Mouse (Mus musculus) small intestine, adult 2 months (tissue): ENCODE data around the gene Vmn2r59. TPM values are rescaled to one million over a fixed set of nuclear protein-coding genes. Genes with fewer than 3 reads are reported as not detected.
"Not testable (repeated sequence)": the region's sequence is repeated elsewhere in the genome, so short reads cannot be mapped to it uniquely, and the experiment has no call there.

ENCODE experiments used
- H3K27ac ChIP-seq: fragments of 200-500 bp; 2 replicates; pipeline ENCODE4 v1.5.1; 2012; ENCODE audit warnings: low read depth, low read length, control low read depth, inconsistent platforms; ENCODE audit not compliant: insufficient read depth
- H3K27me3 ChIP-seq: fragments of 200-500 bp; 2 replicates; pipeline ENCODE4 v1.6.1; 2012; ENCODE audit warnings: mild to moderate bottlenecking, moderate library complexity, low read length, inconsistent platforms; ENCODE audit not compliant: control insufficient read depth, insufficient read depth
- H3K36me3 ChIP-seq: fragments of 200-500 bp; 2 replicates; pipeline ENCODE4 v1.6.1; 2012; ENCODE audit warnings: mild to moderate bottlenecking, low read length, control low read depth, inconsistent platforms; ENCODE audit not compliant: control insufficient read depth, insufficient read depth
- H3K4me1 ChIP-seq: fragments of 200-500 bp; 2 replicates; pipeline ENCODE4 v1.6.1; 2012; ENCODE audit warnings: low read length, inconsistent platforms, mixed read lengths; ENCODE audit not compliant: control insufficient read depth, insufficient read depth, insufficient read length
- H3K4me3 ChIP-seq: fragments of 200-500 bp; 2 replicates; pipeline ENCODE4 v1.5.1; 2012; ENCODE audit warnings: low read depth, mild to moderate bottlenecking, control low read depth, inconsistent platforms, low read length, moderate library complexity
- CTCF ChIP-seq: fragments of 200-500 bp; IDR thresholded peaks from 2 replicates; pipeline ENCODE4 v1.5.1; 2012; ENCODE audit warnings: low read depth, mild to moderate bottlenecking, control low read depth, inconsistent platforms, low read length, moderate library complexity, mixed read lengths; ENCODE audit not compliant: insufficient replicate concordance, insufficient read length; ENCODE audit errors: extremely low read depth
- POLR2A ChIP-seq: fragments of 200-500 bp; IDR thresholded peaks from 2 replicates; pipeline ENCODE4 v1.6.1; 2012; ENCODE audit warnings: low read depth, mild to moderate bottlenecking, control low read depth, inconsistent platforms, low read length, moderate library complexity
- WGBS: fragments of 180-500 bp; shearing (Covaris S2); methylation state at CpG from one replicate; pipeline ENCODE4 v1.1.7; 2018; 5-methylcytosine and 5-hydroxymethylcytosine counted together
- polyA plus RNA-seq: library from polyadenylated mRNA; depleted of rRNA; stranded (reverse); fragments of >200 nt; gene quantifications from 2 replicates; pipeline ENCODE4 v1.2.3, GENCODE M21; 2012; rRNA removed

The Vmn2r59 gene
- polyA plus RNA-seq: not detected in 2 replicates

- no peak for TF ChIP-seq CTCF
- TF ChIP-seq POLR2A: no peak
- H3K36me3 ChIP-seq: no peaks in the 10 kb centered on the region
- no peaks in the 10 kb centered on the region for H3K27me3 ChIP-seq
- H3K4me1 ChIP-seq: no peaks in the 10 kb centered on the region
- H3K4me3 ChIP-seq: no peak within 1 kb of the TSS
- H3K27ac ChIP-seq: no peak within 1 kb of the TSS
These were observed at the start of gene Vmn2r59 for GRCm38 (mm10) chr7:42058923-42059322. Vmn2r59 (minus strand) TSS chr7:42059023.

GRCm38 (mm10) chr7:42107470-42107869 is 48.6 kb upstream of the Vmn2r59 start, which contains the start of gene Vmn2r60:
Vmn2r60 (plus strand) TSS chr7:42107770.
- no peaks in the 10 kb centered on the region for H3K27me3 ChIP-seq
- H3K4me3 ChIP-seq: no peak within 1 kb of the TSS
- TF ChIP-seq POLR2A (no peak), CTCF (no peak)
- no peaks in the 10 kb centered on the region for H3K4me1 ChIP-seq
- H3K36me3 ChIP-seq: no peaks in the 10 kb centered on the region
- 73% methylated on average over 2 of the region's 2 CpGs for WGBS
- H3K27ac ChIP-seq: no peak within 1 kb of the TSS

- not testable (repeated sequence) for H3K4me3 ChIP-seq, H3K36me3 ChIP-seq, H3K27ac ChIP-seq, H3K4me1 ChIP-seq, H3K27me3 ChIP-seq
- 77% methylated on average over 14 of the region's 14 CpGs for WGBS
These were observed 48.2 kb upstream of the Vmn2r59 start for GRCm38 (mm10) chr7:42107061-42107460.

Other genes with a start within 250 kb of the Vmn2r59 start
- gene Vmn2r58, start 186.3 kb downstream of the Vmn2r59 start, polyA plus RNA-seq: not detected in 2 replicates
- gene Vmn2r60, start 48.7 kb upstream of the Vmn2r59 start, polyA plus RNA-seq: not detected in 2 replicates
- gene Vmn2r61, start 201.0 kb upstream of the Vmn2r59 start, polyA plus RNA-seq: not detected in 2 replicates